Mouse (Mus musculus) kidney, adult 2 months (tissue): ENCODE data around the gene Snrpg. TPM values are rescaled to one million over a fixed set of nuclear protein-coding genes. Genes with fewer than 3 reads are reported as not detected.
A peak's percentile ranks its signal among the peaks of the same experiment; 100 is the strongest.

Experiments
- DNase-seq: peaks from one replicate; pipeline ENCODE4 v3.0.0; 2021
- H3K27ac ChIP-seq: fragments of 200-500 bp; 2 replicates; pipeline ENCODE4 v1.5.1; 2012; ENCODE audit warnings: low read depth, low read length, control low read depth, inconsistent platforms; ENCODE audit not compliant: insufficient read depth
- H3K27me3 ChIP-seq: fragments of 200-500 bp; replicated peaks from 2 replicates; pipeline ENCODE4 v1.6.1; 2012; ENCODE audit warnings: mild to moderate bottlenecking, moderate library complexity, low read length, inconsistent platforms; ENCODE audit not compliant: control insufficient read depth, insufficient read depth
- H3K36me3 ChIP-seq: fragments of 200-500 bp; 2 replicates; pipeline ENCODE4 v1.6.1; 2012; ENCODE audit warnings: mild to moderate bottlenecking, moderate library complexity, low read length, inconsistent platforms; ENCODE audit not compliant: control insufficient read depth, insufficient read depth
- H3K4me1 ChIP-seq: fragments of 200-500 bp; 2 replicates; pipeline ENCODE4 v1.6.1; 2011; ENCODE audit warnings: low read length; ENCODE audit not compliant: control insufficient read depth, insufficient read depth
- H3K4me3 ChIP-seq: fragments of 200-500 bp; 2 replicates; pipeline ENCODE4 v1.5.1; 2011; ENCODE audit warnings: mild to moderate bottlenecking, low read depth, low read length, control low read depth; ENCODE audit not compliant: insufficient read depth
- CTCF ChIP-seq: fragments of 200-500 bp; conservative IDR thresholded peaks from 2 replicates; pipeline ENCODE4 v1.5.1; 2011; ENCODE audit warnings: low read depth, mild to moderate bottlenecking, control low read depth, low read length, moderate library complexity, mixed read lengths; ENCODE audit not compliant: insufficient read depth, insufficient read length
- POLR2A ChIP-seq: fragments of 200-500 bp; IDR thresholded peaks from one replicate; pipeline ENCODE4 v1.6.1; 2011; ENCODE audit warnings: low read depth, low read length, control low read depth
- WGBS: fragments of 180-500 bp; shearing (Covaris S2); methylation state at CpG from one replicate; pipeline ENCODE4 v1.1.7; 2018; 5-methylcytosine and 5-hydroxymethylcytosine counted together
- polyA plus RNA-seq: library from polyadenylated mRNA; depleted of rRNA; stranded (reverse); fragments of >200 nt; gene quantifications from 2 replicates; pipeline ENCODE4 v1.2.3, GENCODE M21; 2012; rRNA removed

Snrpg gene
- polyA plus RNA-seq, 1 experiment = 82.5 TPM

GRCm38 (mm10) chr6:86404100-86404861 is 33.2 kb downstream of the Snrpg start, which contains the start of gene Tia1:
Gene Tia1 (plus strand): TSS chr6:86404219.
- Histone ChIP-seq H3K27ac (peak within 1 kb of the TSS; percentile 95), H3K36me3 (no peaks in the 10 kb centered on the region), H3K27me3 (no peaks in the 10 kb centered on the region), H3K4me1 (peaks cover 6% of the 10 kb centered on the region; the same call in 1 of the 2 replicates), H3K4me3 (peak within 1 kb of the TSS; percentile 96)
- under 1% methylated on average over 62 of the region's 62 CpGs for WGBS
- TF ChIP-seq POLR2A (no peak), CTCF (no peak)
- peak; percentile 99 for DNase-seq

GRCm38 (mm10) chr6:86404996-86405395 is 33.9 kb downstream of the Snrpg start:
- 0 out of 2 replicates have a peak overlapping the region, but pooled peaks have one; percentile 58 for H3K27ac ChIP-seq
- peak; percentile 16 for DNase-seq
- H3K4me3 ChIP-seq = peak overlapping the region; percentile 96
- TF ChIP-seq CTCF = no peak
- H3K27me3 ChIP-seq = no peaks in the 10 kb centered on the region
- 1% methylated on average over 11 of the region's 11 CpGs for WGBS
- no peaks in the 10 kb centered on the region for H3K36me3 ChIP-seq
- H3K4me1 ChIP-seq = peaks cover 6% of the 10 kb centered on the region; the same call in 1 of the 2 replicates

DNA sequence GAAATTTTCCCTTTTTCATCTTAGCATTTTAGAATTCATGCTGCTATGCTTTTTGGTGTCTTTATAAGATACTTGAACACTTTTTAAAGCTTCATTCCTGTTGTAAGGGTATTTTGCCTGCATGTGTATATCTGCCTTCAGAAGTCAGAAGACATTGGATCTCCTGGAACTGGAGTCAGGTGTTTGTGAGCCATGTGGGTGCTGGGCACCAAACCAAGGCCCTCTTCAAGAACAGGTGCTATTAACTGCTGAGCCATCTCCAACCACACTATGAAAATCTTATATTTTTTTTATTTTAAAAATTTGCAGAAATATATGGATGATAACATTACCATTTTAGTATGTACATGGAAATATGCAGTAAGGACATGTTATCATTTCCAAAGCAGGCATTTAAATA is 35.2 kb downstream of the Snrpg start:
- H3K27me3 ChIP-seq = no peaks in the 10 kb centered on the region
- H3K27ac ChIP-seq = no peak overlapping the region
- H3K4me3 ChIP-seq = no peak overlapping the region
- TF ChIP-seq CTCF = no peak
- no peak for TF ChIP-seq POLR2A
- DNase-seq = no peak
- H3K4me1 ChIP-seq = peaks cover 6% of the 10 kb centered on the region; the same call in 1 of the 2 replicates
- no peaks in the 10 kb centered on the region for H3K36me3 ChIP-seq

DNA sequence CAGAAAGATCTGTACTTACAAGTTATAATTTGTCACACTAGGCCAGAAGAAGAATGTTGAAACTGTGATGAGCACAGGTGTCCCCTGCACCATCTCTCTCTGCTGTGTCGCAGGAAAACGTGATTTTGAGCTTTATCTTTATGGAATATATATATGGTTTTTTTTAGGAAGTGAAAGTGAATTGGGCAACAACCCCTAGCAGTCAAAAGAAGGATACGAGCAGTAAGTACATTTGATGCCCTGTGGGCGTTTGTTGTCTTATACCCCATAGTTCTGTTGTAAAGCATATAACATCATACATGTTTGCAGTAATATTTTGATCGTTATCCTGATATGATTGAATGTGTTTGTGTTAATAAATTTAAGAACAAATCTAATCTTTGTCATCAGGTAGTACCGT is 47.6 kb downstream of the Snrpg start:
- WGBS = 90% methylated on average over 6 of the region's 6 CpGs

DNA sequence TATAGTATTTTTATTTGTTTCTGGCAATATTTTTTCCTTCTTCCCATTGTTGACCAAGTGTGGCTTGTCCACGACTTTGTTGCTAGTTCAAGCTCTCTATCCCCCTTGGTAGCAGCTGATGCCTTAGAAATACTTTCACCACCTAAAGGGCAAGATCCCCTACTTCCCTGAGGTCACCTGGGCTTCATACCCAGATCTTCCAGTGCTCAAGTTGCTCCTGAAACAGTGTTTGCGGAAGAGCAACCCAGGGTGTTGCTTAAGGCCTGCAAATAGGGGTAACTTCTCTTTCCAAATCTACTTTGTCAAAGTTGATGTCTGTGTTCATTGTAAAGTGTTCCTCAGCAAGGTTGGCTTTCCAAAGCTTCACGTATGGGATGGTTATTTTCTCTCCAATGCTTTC is 48.1 kb downstream of the Snrpg start:
- H3K27me3 ChIP-seq = no peaks in the 10 kb centered on the region
- H3K36me3 ChIP-seq = peaks cover 12% of the 10 kb centered on the region
- H3K4me3 ChIP-seq = no peak overlapping the region
- TF ChIP-seq CTCF = no peak
- no peak for TF ChIP-seq POLR2A
- 88% methylated on average over 3 of the region's 3 CpGs for WGBS
- no peak overlapping the region for H3K27ac ChIP-seq
- no peaks in the 10 kb centered on the region for H3K4me1 ChIP-seq
- no peak for DNase-seq

More for the DNA sequence above, 47.6 kb downstream of the Snrpg start:
- no peak for DNase-seq
- H3K27ac ChIP-seq = no peak overlapping the region
- H3K27me3 ChIP-seq = no peaks in the 10 kb centered on the region
- peaks cover 11% of the 10 kb centered on the region for H3K36me3 ChIP-seq
- no peaks in the 10 kb centered on the region for H3K4me1 ChIP-seq
- TF ChIP-seq POLR2A (no peak), CTCF (no peak)
- no peak overlapping the region for H3K4me3 ChIP-seq

- TF ChIP-seq POLR2A = no peak
- TF ChIP-seq CTCF = peak; percentile 18; the same call in 1 of the 2 replicates
- Histone ChIP-seq H3K27ac (no peak overlapping the region), H3K36me3 (peaks cover 15% of the 10 kb centered on the region), H3K27me3 (no peaks in the 10 kb centered on the region), H3K4me1 (no peaks in the 10 kb centered on the region), H3K4me3 (no peak overlapping the region)
- DNase-seq = no peak
- 78% methylated on average over 6 of the region's 6 CpGs for WGBS
Measured at GRCm38 (mm10) chr6:86420491-86420890, 49.4 kb downstream of the Snrpg start.

GRCm38 (mm10) chr6:86426358-86426757 is 55.3 kb downstream of the Snrpg start, which contains the start of gene Gm44790:
Gene Gm44790 (plus strand): TSS chr6:86426658.
- Histone ChIP-seq H3K27me3 (no peaks in the 10 kb centered on the region), H3K4me1 (no peaks in the 10 kb centered on the region), H3K36me3 (peaks cover 11% of the 10 kb centered on the region), H3K4me3 (no peak within 1 kb of the TSS), H3K27ac (no peak within 1 kb of the TSS)
- 93% methylated on average over 1 of the region's 1 CpGs for WGBS
- TF ChIP-seq POLR2A = no peak
- TF ChIP-seq CTCF = no peak
- DNase-seq = no peak

Other genes starting within 250 kb of the Snrpg start
- gene Tgfa, start 176.1 kb upstream of the Snrpg start, polyA plus RNA-seq = 3.2 and 4.0 TPM in 2 replicates
- gene Fam136a, start 5.7 kb upstream of the Snrpg start, polyA plus RNA-seq = 19.7 and 20.2 TPM in 2 replicates
- 56.4 and 56.8 TPM in 2 replicates for gene Pcyox1, start 25.9 kb downstream of the Snrpg start, polyA plus RNA-seq
- 11.5 TPM in 2 replicates for gene Tia1, start 32.9 kb downstream of the Snrpg start, polyA plus RNA-seq
- gene Gm44790, start 55.4 kb downstream of the Snrpg start, polyA plus RNA-seq = 2.9 and 6.7 TPM in 2 replicates
- 15.1 and 15.3 TPM in 2 replicates for gene C87436, start 67.1 kb downstream of the Snrpg start, polyA plus RNA-seq
- gene Pcbp1, start 155.0 kb downstream of the Snrpg start, polyA plus RNA-seq = 165 and 166 TPM in 2 replicates